Mouse (Mus musculus): ENCODE results near the gene Bcat1.

DNA sequence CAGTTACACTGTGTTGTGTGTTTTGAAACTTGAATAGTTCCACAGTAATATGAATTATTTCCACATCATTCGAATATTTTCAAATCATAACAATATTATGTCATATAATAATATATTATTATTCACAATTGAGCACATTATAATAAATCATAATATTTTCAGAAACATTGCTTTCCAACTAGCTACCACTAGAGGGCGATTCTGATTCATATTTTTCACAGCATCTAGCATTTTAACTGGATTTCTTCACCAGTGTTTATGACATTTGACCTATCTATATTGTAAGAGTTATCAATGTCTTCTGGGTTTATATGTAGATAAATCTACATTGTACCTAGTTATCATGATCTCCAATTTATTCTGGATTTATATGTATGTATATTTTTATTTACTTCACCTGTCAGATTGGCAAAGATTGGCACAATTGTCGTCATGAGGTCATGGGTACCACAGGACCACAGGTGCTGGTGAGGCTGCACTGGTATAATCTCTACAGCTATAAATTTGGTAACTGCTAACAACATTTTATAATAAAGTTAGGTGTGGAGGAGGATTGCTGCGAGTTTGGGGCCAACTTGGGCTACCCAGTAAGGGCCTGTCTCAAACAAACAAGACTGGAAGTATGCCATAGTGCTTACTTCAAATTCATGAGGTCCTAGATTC is 12.6 kb upstream of the Bcat1 start:
- peak; percentile 68 for TF ChIP-seq CTCF (IDR thresholded peaks at IDR 0.05; ENCODE audit: low read depth)
- no peak for TF ChIP-seq EP300 (IDR thresholded peaks at IDR 0.05; ENCODE audit: low read depth)
